Mouse (Mus musculus) G1E (cell line): ENCODE measurements at regions not wholly inside any gene's neighbourhood (a gene's known extent, or its start where the extent isn't known, plus 50 kb on each side); places are given as distances from the start of the nearest gene placed in this dataset.

Source experiments
- CTCF ChIP-seq: IDR thresholded peaks from 2 replicates; pipeline ENCODE4 v1.5.1; 2012; ENCODE audit warnings: low read depth, low read length, inconsistent platforms, mixed read lengths
- GATA2 ChIP-seq: IDR thresholded peaks from 2 replicates; pipeline ENCODE4 v1.6.1; 2012; ENCODE audit warnings: low read depth, low read length, inconsistent platforms, borderline replicate concordance

- TF ChIP-seq CTCF (no peak), GATA2 (no peak)
These were observed 233.6 kb upstream of the Cdyl start for GRCm38 (mm10) chr13:35426061-35426460.
